Mouse (Mus musculus): ENCODE measurements at regions not wholly inside any gene's neighbourhood (a gene's known extent, or its start where the extent isn't known, plus 50 kb on each side); places are given as distances from the start of the nearest gene placed in this dataset.

- TF ChIP-seq POLR2A (IDR thresholded peaks at IDR 0.05; ENCODE audit: low read depth, low read length) (no peak), CTCF (IDR thresholded peaks at IDR 0.05; ENCODE audit: extremely low read depth, insufficient read depth, insufficient read length, insufficient replicate concordance) (no peak)
These were observed 424.3 kb upstream of the Cntn5 start for GRCm38 (mm10) chr9:11328900-11329299.
